Mouse (Mus musculus): ENCODE measurements around the gene Rnase1. TPM values are rescaled to one million over a fixed set of nuclear protein-coding genes. Genes with fewer than 3 reads are reported as not detected.

Rnase1 gene
- total RNA-seq, 2 experiments from 2014 or later, result 0.63 to 1.1 TPM

DNA sequence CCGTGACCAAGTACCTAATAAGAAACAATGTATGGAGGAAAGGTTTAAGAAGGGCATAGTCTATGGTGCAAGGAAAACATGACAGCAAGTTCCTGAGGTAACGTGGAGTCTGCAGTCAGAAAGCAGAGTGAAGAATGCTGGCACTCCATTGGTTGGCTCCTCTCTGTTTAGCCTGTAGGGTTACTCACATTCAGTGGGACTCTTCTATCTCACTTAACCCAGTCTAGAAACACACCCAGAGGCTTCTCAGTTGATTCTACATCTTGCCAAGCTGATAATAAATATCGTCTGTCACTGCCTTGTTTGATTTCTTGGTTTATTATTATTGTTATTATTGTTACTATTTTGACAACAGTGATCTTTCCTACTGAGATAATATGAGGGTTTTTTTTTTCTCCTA, 4.0 kb downstream of the Rnase1 start:
- no peak for DNase-seq (ENCODE audit: low spot score in 2 of 2)

DNA sequence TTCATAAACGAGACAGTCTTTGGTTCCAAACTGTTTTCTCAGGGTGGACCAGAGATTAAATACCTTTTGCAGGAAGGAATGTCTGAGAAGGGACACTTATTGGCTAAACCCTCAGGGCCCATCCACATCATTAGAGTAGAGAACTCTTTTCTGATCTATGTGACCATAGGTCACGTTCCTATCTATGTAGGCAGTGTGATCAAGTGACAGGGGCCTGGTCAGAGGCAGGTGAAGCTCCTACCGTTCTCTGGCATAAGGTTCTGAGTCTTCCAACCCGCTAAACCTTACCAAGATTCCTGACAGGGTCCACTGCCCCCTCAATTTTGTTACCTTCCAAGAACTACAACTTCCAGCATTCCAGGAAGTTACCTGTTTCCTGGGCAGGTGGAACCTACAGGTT, 4.5 kb downstream of the Rnase1 start:
- no peak for DNase-seq (ENCODE audit: low spot score in 2 of 2)

DNA sequence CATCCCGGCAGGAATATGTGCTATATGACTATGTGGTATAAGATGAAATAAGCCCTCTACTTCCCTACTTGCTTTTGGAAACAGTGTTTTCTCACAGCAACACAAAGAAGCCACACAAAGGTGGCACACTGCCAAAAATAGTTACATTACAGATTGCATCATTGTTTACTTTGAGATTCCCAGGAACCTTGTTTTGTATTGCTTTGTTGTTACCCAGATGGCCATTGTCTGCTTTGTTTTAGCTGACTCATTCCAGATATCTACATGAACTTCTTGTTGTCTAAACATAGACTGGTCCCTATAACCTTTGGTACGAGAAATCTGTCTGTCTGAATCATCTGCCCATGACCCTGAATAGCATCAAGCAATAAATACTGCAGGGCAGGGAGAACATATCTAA, 6.2 kb downstream of the Rnase1 start:
- DNase-seq (ENCODE audit: low spot score in 2 of 2), result no peak

DNA sequence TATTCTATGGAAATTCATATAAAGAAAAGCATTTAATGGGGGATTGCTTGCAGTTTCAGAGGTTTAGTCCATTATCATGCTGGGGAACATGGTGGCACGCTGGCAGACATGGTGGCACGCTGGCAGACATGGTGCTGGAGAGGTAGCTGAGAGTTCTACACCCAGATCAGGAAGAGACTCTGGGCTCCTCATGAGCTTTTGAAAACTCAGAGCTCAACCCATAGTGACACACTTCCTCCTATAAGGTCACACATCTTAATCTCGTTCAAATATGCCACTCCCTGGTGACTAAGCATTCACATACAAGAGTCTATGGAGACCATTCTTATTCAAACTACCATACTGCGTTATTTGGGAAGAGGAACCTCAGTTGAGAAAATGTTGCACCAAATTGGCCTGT, 14.2 kb downstream of the Rnase1 start:
- DNase-seq (ENCODE audit: low spot score in 2 of 2), result no peak

DNA sequence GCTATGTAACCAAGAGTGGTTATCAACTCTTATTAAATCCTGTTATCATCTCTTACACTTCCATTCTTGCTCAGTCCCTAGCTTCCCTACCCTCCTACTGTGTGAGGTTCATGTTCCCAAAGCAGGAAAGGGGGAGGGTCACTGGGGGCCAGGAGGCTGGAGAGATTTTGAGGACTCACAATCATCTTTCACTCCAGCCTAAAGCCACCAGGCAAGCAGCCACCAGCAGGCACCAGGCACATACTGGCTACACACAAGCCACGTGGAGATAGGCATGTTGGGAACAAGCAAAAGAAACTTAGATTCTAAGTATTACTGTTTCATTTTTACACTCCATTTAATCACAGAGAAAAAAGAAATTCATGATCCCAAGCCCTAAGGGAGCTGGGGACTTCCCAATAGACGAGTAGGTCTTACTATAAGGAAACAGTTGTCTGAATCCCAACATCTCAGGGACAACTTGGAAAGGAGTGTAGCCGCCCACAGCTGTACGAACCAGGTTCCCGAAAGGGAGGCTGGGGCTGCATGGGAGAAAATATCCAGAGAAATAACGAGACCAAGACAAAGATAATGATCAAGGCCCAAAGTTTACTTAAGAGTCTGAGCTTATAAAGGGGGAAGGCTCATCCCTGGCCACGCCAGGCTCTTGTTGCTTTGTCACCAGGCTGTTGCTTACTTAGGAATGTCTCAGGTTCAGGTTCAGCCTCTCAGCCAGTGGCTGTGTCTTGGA, 15.3 kb downstream of the Rnase1 start:
- no peak for DNase-seq (ENCODE audit: low spot score in 2 of 2)

DNA sequence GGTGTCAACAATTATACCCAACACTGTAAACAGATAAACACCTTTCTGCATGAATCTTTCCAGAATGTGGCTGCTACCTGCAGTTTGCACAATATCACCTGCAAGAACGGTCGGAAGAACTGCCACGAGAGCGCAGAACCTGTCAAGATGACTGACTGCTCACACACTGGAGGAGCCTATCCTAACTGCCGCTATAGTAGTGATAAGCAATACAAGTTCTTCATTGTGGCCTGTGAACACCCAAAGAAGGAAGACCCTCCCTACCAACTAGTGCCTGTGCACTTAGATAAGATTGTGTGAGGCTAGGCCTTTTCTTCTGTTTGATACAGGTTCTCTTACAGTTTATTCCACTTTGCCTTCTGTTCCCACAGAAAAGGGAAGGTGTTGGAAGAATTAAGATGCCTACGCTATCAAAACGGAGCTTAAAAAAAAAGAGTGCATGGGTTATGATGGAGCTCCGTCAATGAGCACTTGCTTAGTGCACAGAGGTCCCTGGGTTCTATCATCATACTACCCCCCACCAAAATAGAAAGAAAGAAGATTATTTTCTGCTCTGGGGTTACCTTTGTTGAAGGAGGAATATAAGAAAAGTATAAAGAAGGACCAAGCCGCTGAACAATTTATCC, 16.2 kb downstream of the Rnase1 start:
- no peak for DNase-seq (ENCODE audit: low spot score in 2 of 2)

DNA sequence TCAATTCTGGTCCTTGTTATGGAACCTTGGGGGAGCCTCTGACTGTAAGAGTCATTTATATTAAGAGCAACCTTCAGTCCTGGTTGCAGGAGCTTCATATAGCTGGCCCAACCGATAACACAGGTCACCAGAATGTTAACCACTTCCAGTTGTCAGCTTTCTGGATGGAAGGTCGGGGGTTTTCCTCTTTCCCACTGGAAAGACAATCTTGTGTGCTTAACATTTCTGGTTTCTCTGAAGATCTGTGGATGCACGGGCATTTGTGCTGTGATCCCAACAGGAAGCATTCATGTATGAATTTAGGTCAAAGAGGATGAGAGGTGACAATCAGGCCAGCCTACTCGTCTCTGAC, 17.0 kb downstream of the Rnase1 start:
- no peak for DNase-seq (ENCODE audit: low spot score in 2 of 2)

DNA sequence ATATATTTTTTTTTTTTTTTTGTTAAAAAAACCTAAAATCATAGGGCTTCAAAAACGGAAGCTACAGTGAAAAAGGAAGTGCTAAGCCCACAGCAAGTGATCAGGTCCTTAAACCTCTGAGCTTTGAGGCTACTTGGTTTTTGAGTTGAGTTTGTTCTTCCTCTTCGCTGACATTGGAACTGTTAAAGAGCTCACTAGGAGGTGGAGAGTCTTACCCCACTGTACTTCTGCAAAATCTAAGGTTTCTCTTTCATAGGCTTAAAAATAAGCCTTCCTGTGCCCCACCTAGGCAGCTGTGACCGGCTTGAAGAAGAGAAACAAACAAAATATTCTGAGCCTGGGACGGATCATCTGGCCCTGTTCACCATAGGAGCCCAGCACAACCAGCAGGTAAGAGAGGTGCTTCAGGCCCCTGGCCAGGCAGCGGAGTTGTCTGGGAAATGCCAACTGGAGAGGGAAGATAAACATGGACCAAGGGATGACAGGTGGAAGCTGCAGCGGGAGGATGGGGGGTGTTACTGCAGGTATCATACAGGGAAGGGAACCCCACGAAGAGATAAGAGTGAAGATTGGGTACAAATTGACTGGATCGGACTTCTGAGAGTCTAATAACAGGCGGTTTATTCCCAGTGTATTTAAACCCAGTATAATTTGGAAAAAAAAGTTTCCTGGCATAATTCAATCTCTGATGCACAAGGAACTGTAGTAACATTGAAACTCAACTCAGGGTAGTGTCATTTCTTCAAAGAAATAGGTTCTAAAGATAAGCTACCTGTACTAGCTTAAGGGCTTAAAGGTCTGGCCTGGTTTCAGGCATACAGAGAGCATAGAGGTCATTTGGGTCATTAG, 17.6 kb downstream of the Rnase1 start:
- DNase-seq (ENCODE audit: low spot score in 2 of 2), result no peak

DNA sequence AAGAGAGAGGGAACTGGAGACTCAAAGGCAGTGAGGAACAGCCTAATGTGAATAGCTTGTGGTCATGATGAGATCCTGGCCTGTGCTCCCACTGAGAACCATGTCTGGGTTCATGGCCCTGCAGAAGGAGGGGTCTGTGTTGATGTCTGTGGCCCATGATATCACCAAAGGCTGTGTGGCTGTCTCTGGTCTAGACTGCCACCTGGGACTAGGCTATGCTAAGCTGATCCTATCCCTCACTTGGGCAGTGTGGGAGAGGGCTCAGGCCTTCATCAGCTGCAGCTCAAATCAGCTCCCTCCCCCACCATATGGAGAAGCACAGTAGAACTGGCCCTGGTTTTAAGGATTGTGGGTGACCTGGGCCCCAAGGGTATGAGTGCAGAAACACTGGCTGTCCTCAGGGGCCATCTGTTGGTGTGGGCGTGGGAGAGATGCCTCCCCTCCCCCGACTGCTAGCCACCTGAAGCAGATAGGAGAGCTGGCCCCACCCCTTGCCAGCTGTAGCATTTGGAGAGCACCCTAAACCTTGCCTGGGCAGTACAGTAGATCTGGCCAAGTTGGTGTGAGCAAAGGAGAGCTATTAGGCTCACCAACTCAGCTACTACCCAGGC, 18.8 kb downstream of the Rnase1 start:
- no peak for DNase-seq (ENCODE audit: low spot score in 2 of 2)

DNA sequence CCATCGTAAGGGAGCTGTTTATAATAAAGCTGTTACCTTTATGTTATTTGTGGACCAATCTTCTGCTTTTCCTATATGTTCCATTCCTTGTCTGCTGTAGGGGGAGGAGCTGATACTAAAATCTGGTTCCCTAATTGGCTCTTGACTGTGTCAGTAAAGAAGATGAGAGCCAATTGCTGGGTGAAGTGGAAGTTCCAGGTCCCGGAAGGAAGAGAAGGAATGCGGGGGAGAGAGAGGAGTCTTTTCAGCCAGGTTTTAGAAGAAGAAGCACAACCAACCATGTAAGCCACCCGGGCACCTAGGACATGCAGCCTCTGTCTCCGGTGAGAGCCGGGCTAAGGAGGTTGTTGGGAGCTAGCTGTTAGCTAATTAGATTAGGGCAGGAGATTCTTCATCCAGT, 20.9 kb downstream of the Rnase1 start:
- no peak for DNase-seq (ENCODE audit: low spot score in 2 of 2)

DNA sequence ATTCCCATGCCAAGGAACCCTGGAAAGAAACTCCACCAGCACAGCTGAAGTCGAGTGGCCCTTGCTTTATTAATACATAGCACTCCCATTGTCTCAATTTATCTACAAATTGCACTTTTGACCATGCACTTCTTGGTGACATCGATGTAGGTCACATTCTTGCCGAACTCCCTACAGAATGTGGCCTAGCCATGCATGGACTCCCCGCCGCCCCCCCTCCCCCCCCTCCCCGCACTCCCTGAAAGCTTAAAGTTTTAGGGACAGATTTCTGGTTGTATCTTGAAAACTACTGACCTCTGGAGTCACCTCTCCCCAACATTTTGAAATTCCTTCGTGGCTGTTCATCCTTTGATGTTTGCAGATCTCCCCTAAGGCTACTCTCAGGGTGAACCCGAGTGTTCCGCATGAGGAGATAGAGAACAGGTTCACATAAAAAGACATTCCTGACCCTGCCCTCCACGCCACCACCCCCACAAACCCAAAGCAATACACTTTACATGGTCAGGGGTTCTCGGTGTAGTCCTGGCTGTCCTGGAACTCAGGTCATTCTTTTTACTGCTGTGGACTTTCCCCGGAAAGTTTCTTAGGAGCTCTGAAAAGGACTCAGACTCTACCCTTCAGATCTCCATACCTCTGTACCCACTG, 32.5 kb downstream of the Rnase1 start, which contains the start of gene Eddm3b:
Gene Eddm3b (plus strand): TSS at position 511 of the 645 bp plus-strand sequence.
- no peak for DNase-seq (ENCODE audit: low spot score in 2 of 2)

DNA sequence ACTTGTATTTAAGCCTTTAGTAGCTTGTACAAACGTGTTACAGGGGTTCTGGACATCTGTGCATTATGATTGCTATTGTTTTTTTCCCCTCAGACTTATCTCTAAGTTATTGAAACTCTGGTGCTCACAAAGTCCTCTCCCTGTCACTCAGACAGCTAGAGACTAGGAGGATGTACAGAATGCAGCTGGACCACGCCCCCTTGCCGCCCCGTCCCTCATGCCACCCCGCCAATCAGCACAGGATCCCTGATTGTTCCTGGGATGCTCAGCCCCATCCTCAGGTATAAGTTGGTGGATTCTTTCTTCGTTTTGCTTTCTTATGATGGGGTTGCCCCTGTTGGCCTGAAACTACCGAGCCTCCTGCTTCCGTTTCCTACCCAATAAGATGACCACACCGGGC, 33.1 kb downstream of the Rnase1 start:
- DNase-seq (ENCODE audit: low spot score in 2 of 2), result no peak

DNA sequence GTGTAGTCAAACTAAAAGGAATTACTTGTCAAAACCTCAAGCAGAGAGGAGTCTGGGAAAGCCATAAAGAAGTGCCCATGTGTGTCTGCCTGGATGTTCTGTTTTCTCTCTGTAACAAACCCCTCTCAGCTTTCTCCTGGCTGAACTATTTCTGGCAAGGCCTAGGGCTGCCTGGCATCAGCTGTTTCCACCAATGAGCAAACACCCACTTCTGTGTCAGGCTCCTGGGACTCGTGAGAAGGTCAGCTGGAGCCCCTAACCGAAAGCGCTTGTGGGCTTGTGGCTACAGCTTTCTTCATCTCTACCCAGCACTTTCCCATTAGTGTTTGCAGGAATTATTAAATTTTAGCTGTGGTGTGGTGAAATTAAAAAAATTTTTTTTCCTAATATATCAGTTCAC, 34.6 kb downstream of the Rnase1 start:
- DNase-seq (ENCODE audit: low spot score in 2 of 2), result no peak

DNA sequence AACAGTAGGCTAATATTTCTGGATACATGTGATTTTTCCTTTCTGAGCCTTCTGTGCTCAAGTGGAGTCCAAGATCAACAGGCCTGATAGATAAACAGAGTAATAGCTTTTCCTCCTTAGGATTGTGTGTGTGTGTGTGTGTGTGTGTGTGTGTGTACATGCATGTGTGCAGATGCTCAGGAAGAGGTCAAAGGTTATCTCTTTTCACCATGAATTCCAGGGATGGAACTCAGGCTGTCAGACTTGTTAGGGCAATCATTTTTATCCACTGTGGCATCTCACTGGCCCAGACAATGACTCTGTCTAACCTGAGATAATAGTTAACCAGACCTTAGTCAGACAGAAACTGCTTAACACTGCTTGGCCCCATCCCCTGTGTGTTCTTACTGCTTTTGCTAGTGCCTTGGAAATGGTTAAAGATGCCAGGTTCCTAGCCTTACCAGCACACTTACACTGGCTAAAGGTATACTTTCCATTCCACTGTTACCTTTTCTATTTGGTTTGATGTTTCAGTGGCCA, 40.1 kb downstream of the Rnase1 start:
- DNase-seq (ENCODE audit: low spot score in 2 of 2), result no peak

DNA sequence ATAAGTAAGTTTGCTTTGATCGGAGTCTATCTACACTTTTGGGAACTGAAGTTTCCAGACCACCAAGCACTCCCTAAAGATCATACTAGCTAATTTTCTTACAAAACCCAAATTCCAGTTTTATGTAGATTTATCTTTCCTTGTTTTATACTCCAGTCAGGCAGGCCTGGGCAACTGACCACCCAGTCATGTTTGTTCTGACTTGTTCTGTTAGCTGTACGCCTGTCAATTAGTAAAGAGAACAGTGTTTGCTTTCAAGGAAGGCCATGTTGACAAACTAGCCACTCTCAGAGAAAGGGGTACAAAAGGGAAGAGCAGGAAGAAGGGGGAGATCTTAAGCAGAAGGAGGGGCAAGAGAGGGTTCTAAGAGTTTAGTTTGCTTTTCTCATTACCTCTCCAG, 42.2 kb downstream of the Rnase1 start:
- no peak for DNase-seq (ENCODE audit: low spot score in 2 of 2)

DNA sequence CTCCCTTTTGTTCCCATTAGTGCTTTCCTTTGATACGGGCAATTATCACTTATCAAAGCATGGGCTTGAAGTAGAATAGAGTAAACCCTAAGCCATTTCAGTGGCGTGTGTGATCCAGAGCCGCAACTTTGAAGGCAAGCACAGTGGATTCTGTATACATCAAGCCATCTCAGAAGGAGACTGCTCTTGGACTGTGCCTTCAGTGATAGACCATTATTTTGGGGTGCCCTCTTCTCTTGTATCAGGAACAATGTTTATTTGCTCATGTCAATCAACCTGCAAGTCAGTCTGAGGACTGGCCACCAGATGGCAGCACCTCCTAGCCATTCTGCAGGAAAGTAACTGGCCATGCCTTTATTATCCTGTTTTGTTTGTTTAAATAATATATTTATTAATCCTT, 43.4 kb downstream of the Rnase1 start:
- peak; percentile 68 to 84 for DNase-seq (ENCODE audit: low spot score in 2 of 2)

DNA sequence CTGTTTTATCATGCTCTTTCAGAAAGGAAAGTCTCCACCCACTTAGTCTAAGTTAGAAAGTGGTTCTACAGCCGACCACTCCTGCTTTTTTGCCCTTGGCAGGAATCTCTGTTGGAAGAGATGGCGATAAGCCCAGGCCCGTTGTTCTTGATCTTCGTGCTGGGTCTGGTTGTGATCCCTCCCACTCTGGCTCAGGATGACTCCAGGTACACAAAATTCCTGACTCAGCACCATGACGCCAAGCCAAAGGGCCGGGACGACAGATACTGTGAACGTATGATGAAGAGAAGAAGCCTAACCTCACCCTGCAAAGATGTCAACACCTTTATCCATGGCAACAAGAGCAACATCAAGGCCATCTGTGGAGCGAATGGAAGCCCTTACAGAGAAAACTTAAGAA, 45.3 kb downstream of the Rnase1 start:
- DNase-seq (ENCODE audit: low spot score in 2 of 2), result no peak

DNA sequence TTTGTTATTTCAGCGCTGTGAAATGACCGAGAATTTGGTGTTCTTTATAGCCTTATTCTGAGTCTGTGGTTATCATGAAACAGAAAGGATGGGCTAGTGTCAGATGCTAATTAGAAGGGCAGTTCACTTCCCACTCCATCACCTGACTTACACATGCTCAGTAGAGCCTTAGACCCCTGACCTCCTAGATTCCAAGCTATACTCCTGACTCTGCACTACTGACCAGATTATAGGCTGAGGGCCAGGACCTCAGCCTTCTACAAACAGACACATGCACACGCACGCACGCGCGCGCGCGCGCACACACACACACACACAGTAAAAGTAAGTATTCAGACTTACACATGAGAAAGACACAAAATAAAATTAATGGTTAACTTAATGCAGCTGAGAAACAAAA, 47.7 kb downstream of the Rnase1 start:
- no peak for DNase-seq (ENCODE audit: low spot score in 2 of 2)

DNA sequence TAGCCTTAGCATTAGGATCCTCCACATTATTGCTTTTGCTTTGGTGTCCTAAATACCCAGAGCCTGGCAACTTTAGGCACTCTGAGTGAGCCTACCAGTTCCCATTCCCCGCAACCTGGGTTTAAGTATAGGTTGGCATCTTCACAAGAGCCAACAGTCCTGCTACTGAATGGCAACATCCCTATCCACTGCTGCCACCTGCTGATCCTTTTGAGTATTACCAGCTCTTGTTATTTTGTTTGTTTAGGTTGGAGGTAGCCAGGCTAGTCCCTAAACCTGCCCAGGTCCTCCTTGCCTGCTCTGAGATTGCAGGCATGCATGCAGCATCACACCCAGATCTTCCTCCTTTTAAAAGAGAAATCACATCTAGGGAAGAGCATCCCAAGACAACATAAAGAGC, 48.3 kb downstream of the Rnase1 start:
- peak; percentile 86 to 88 for DNase-seq (ENCODE audit: low spot score in 2 of 2)

DNA sequence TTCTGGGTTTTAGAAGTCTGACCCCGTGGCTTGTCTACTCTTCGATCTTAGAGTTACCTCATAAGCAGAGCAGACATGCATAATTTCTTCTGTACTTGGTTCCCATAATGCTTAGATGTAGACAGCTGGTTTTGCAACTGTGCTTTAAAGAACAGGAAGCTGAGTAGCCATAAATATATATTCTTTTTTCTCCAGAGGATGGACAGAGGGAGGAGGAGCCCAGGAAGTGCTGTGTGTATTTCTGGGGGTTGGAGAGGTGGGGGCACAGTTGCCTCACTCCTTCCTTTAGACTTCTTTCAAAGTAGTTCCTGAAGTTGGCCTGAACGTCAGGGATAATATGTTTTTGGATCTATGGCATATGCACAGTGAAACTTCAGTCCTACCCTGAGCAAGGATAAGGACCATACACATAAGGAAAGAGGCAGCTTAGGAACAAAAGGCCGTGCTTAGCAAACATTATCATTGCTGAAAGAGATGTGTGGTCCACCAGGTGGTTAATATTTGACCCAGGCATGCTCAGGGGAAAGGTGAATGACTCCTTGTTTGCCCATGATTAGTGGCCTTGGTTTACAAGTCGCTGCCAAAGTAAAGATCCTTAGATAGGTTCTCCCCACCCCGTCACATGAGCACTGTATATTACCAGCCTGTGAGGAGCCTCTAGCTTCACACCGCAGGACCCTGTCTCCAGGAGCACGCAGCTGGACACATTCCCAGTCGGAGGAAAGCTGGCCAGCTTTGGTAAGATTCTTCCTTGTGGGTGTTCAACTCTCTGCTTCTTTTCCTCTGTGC, 50.7 kb downstream of the Rnase1 start:
- DNase-seq (ENCODE audit: low spot score in 2 of 2), result peak in 1 of 2 experiments; percentile 16

Measured in left cerebral cortex, adult 18-20 months (tissue).